Mouse (Mus musculus) CH12.LX (cell line): ENCODE data around the gene Gm17018.

Experiments used
- BHLHE40 ChIP-seq: IDR thresholded peaks from 2 replicates; pipeline ENCODE4 v1.6.1; 2011; ENCODE audit warnings: mild to moderate bottlenecking, low read depth, low read length, improper control_type of control experiment
- CHD1 ChIP-seq: IDR thresholded peaks from 2 replicates; pipeline ENCODE4 v1.6.1; 2012; ENCODE audit warnings: low read depth, low read length, improper control_type of control experiment, inconsistent platforms
- CTCF ChIP-seq, 2 experiments: IDR thresholded peaks in 1 of 2; conservative IDR thresholded peaks in 1 of 2; 2 replicates each; pipeline ENCODE4 v1.5.1; 2011 to 2012; ENCODE audit warnings: low read depth in 2 of 2, low read length in 2 of 2, improper control_type of control experiment in 1 of 2, inconsistent platforms in 1 of 2, mild to moderate bottlenecking in 1 of 2, moderate library complexity in 1 of 2
- E2F4 ChIP-seq: IDR thresholded peaks from 2 replicates; pipeline ENCODE4 v1.6.1; 2011; ENCODE audit warnings: low read depth, low read length, improper control_type of control experiment; ENCODE audit not compliant: insufficient replicate concordance
- ETS1 ChIP-seq: conservative IDR thresholded peaks from 2 replicates; pipeline ENCODE4 v1.6.1; 2012; ENCODE audit warnings: low read depth, mild to moderate bottlenecking, inconsistent platforms, low read length, improper control_type of control experiment, moderate library complexity
- HCFC1 ChIP-seq: IDR thresholded peaks from 2 replicates; pipeline ENCODE4 v1.6.1; 2012; ENCODE audit warnings: low read depth, mild to moderate bottlenecking, inconsistent platforms, low read length, improper control_type of control experiment
- MAX ChIP-seq: IDR thresholded peaks from 2 replicates; pipeline ENCODE4 v1.6.1; 2011; ENCODE audit warnings: low read length, improper control_type of control experiment
- MAZ ChIP-seq: IDR thresholded peaks from 2 replicates; pipeline ENCODE4 v1.6.1; 2012; ENCODE audit warnings: low read depth, mild to moderate bottlenecking, inconsistent platforms, low read length, improper control_type of control experiment, moderate library complexity
- MEF2A ChIP-seq: IDR thresholded peaks from 2 replicates; pipeline ENCODE4 v1.6.1; 2014; ENCODE audit warnings: low read depth, mild to moderate bottlenecking, inconsistent platforms, low read length, improper control_type of control experiment, borderline replicate concordance
- NELFE ChIP-seq: IDR thresholded peaks from 2 replicates; pipeline ENCODE4 v1.6.1; 2011; ENCODE audit warnings: low read depth, low read length, improper control_type of control experiment
- PAX5 ChIP-seq: IDR thresholded peaks from 2 replicates; pipeline ENCODE4 v1.6.1; 2012; ENCODE audit warnings: low read length, inconsistent platforms, mixed read lengths
- POLR2A ChIP-seq: IDR thresholded peaks from 2 replicates; pipeline ENCODE4 v1.6.1; 2011; ENCODE audit warnings: low read depth, mild to moderate bottlenecking, improper control_type of control experiment, low read length
- TCF12 ChIP-seq: IDR thresholded peaks from 2 replicates; pipeline ENCODE4 v1.6.1; 2014; ENCODE audit warnings: low read depth, mild to moderate bottlenecking, inconsistent platforms, low read length, improper control_type of control experiment
- USF1 ChIP-seq: IDR thresholded peaks from 2 replicates; pipeline ENCODE4 v1.6.1; 2014; ENCODE audit warnings: low read depth, mild to moderate bottlenecking, inconsistent platforms, low read length, improper control_type of control experiment

GRCm38 (mm10) chr19:45565925-45566715 lies 5.7 kb downstream of the Gm17018 start:
- TF ChIP-seq MAX (no peak), POLR2A (no peak), BHLHE40 (no peak), MAZ (no peak), E2F4 (no peak), CTCF (conservative IDR thresholded peaks at IDR 0.05 in 1 of 2, IDR thresholded peaks at IDR 0.05 in 1 of 2; ENCODE audit: low read depth in 2 of 2, low read length in 2 of 2) (no peak), ETS1 (no peak), TCF12 (no peak), USF1 (no peak), HCFC1 (no peak), NELFE (no peak), PAX5 (no peak), CHD1 (no peak), MEF2A (no peak)
